Mouse (Mus musculus): ENCODE data around the gene Lman1l. TPM values are rescaled to one million over a fixed set of nuclear protein-coding genes. Genes with fewer than 3 reads are reported as not detected.

Gene Lman1l
- polyA plus RNA-seq, 2 experiments: not detected

DNA sequence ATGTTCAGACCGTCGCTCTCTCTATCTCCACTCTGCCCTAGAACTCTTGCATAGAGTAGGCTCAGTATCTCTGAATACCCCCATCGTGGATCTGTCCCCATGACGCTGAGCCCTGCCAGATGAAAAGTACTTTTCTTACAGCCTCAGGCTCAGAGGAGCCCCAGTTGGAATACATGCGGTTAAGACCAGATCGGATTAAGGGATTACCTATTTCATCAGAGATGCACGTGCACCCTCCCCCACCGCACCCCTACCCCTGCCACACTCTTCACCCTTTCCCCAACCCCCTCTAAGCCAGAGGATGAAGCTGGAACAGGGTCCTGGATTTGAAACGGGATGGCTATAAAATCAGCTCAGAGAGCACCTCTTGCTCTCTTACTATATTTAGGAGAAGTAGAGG lies 15.1 kb downstream of the Lman1l start:
- Histone ChIP-seq H3K4me2 (ENCODE audit: low read depth) (no peak overlapping the region), H3K9me3 (ENCODE audit: control insufficient read depth, low read length) (no peaks in the 10 kb centered on the region), H3K4me3 (ENCODE audit: insufficient read depth in 1 of 2, low read depth in 2 of 2, low read length in 2 of 2) (no peak overlapping the region), H3K36me3 (replicated peaks; ENCODE audit: control insufficient read depth, insufficient read depth, low read depth) (no peaks in the 10 kb centered on the region), H3K4me1 (replicated peaks; ENCODE audit: control insufficient read depth in 2 of 2, insufficient read depth in 2 of 2, low read length in 1 of 2) (peaks cover 1 to 6% of the 10 kb centered on the region in 2 experiments; a peak in 3 of 4 replicates), H3K27ac (no peak overlapping the region), H3K27me3 (ENCODE audit: control insufficient read depth, insufficient read depth, low read length) (peaks cover 13% of the 10 kb centered on the region), H3K9ac (replicated peaks) (no peak overlapping the region)
- TF ChIP-seq EP300 (IDR thresholded peaks at IDR 0.05; ENCODE audit: low read depth): no peak
- no peak for TF ChIP-seq CTCF (IDR thresholded peaks at IDR 0.05; ENCODE audit: low read depth)
- WGBS (ENCODE audit: insufficient replicate concordance): 22% methylated on average over 9 of the region's 9 CpGs
- ATAC-seq (ENCODE audit: insufficient read depth) (no peak), DNase-seq (ENCODE audit: low read depth in 3 of 3, low spot score in 3 of 3) (no peak)

DNA sequence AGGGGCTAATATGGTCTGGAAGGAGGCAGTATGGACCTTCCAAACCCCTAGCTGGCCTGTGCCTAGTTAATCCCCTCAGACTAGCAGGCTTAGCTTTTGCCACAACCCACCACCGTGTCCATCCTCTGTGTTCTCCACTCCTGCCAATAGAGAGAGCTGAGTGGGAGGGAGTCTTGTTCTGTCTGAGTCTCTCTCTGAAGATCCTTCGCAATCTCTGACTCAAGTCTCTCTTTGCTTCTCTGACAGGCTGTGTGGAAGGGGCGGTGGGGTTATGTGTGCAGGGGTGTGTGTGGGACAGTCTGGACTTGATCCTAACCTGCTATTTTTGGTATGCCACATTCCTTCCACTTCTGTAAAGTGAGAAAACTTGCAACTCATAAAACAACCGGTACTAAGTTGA lies 15.7 kb downstream of the Lman1l start:
- DNase-seq (ENCODE audit: low read depth in 3 of 3, low spot score in 3 of 3) (no peak), ATAC-seq (ENCODE audit: insufficient read depth) (no peak)
- no peak overlapping the region for H3K4me2 ChIP-seq (ENCODE audit: low read depth)
- H3K27me3 ChIP-seq (ENCODE audit: control insufficient read depth, insufficient read depth, low read length): peaks cover 13% of the 10 kb centered on the region
- H3K9ac ChIP-seq (replicated peaks): no peak overlapping the region
- H3K9me3 ChIP-seq (ENCODE audit: control insufficient read depth, low read length): no peaks in the 10 kb centered on the region
- 60% methylated on average over 4 of the region's 4 CpGs for WGBS (ENCODE audit: insufficient replicate concordance)
- TF ChIP-seq CTCF (IDR thresholded peaks at IDR 0.05; ENCODE audit: low read depth): no peak
- no peak overlapping the region for H3K27ac ChIP-seq
- H3K36me3 ChIP-seq (replicated peaks; ENCODE audit: control insufficient read depth, insufficient read depth, low read depth): no peaks in the 10 kb centered on the region
- peaks cover 5 to 12% of the 10 kb centered on the region in 2 experiments; a peak in 3 of 4 replicates for H3K4me1 ChIP-seq (replicated peaks; ENCODE audit: control insufficient read depth in 2 of 2, insufficient read depth in 2 of 2, low read length in 1 of 2)
- H3K4me3 ChIP-seq (ENCODE audit: insufficient read depth in 1 of 2, low read depth in 2 of 2, low read length in 2 of 2): no peak overlapping the region

DNA sequence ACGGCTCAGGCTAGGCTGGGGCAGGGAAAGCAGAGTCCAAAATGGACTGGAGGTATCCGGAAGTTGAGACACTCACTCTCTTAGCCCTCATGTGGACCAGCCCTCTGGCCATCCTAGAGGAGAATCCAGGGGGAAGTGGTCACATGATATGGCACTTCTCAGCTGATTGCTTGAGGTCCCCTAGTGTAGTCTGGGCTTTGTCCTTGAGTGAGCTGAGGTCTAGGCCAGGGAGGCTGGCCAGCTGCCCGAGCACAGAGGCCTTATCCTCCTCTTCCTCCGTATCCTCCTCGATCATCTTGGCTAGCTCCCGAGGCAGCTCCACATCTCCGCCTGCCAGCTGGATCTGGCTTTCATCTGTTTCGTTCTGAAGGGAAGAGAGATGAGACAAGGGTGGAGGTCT lies 18.5 kb downstream of the Lman1l start:
- 46% methylated on average over 8 of the region's 8 CpGs for WGBS (ENCODE audit: insufficient replicate concordance)
- ATAC-seq (ENCODE audit: insufficient read depth) (no peak), DNase-seq (ENCODE audit: low read depth in 3 of 3, low spot score in 3 of 3) (no peak)
- Histone ChIP-seq H3K9me3 (ENCODE audit: control insufficient read depth, low read length) (no peaks in the 10 kb centered on the region), H3K4me2 (ENCODE audit: low read depth) (no peak overlapping the region), H3K27ac (no peak overlapping the region), H3K4me3 (ENCODE audit: insufficient read depth in 1 of 2, low read depth in 2 of 2, low read length in 2 of 2) (no peak overlapping the region), H3K9ac (replicated peaks) (no peak overlapping the region), H3K36me3 (replicated peaks; ENCODE audit: control insufficient read depth, insufficient read depth, low read depth) (no peaks in the 10 kb centered on the region), H3K27me3 (ENCODE audit: control insufficient read depth, insufficient read depth, low read length) (peaks cover 13% of the 10 kb centered on the region), H3K4me1 (replicated peaks; ENCODE audit: control insufficient read depth in 2 of 2, insufficient read depth in 2 of 2, low read length in 1 of 2) (peaks cover 5 to 13% of the 10 kb centered on the region in 2 experiments; a peak in 3 of 4 replicates)
- TF ChIP-seq EP300 (IDR thresholded peaks at IDR 0.05; ENCODE audit: low read depth) (no peak), CTCF (IDR thresholded peaks at IDR 0.05; ENCODE audit: low read depth) (no peak)

DNA sequence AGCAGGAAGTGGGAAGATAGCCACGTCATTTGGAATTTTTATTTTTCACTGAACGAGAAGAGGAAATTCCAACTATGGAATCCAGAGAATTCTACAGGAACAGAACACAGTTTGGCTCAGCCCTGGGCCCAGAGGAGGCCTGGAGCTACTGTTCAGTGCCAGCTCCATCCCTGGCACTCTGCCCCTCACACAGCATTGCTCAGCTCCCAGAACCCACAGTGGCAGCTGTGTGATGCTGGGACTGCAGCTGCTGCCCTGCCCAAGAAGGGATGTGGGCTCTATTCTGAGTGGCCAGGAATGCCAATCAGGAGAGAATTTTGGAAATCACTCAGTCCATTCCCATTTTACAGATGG lies 19.2 kb downstream of the Lman1l start:
- ATAC-seq (ENCODE audit: insufficient read depth): no peak
- H3K4me1 ChIP-seq (replicated peaks; ENCODE audit: control insufficient read depth in 2 of 2, insufficient read depth in 2 of 2, low read length in 1 of 2): peaks cover 5 to 13% of the 10 kb centered on the region in 2 experiments; a peak in 3 of 4 replicates
- no peak for TF ChIP-seq CTCF (IDR thresholded peaks at IDR 0.05; ENCODE audit: low read depth)
- no peak for TF ChIP-seq EP300 (IDR thresholded peaks at IDR 0.05; ENCODE audit: low read depth)
- H3K9me3 ChIP-seq (ENCODE audit: control insufficient read depth, low read length): no peaks in the 10 kb centered on the region
- no peak overlapping the region for H3K4me2 ChIP-seq (ENCODE audit: low read depth)
- H3K4me3 ChIP-seq (ENCODE audit: insufficient read depth in 1 of 2, low read depth in 2 of 2, low read length in 2 of 2): no peak overlapping the region
- H3K27me3 ChIP-seq (ENCODE audit: control insufficient read depth, insufficient read depth, low read length): peaks cover 13% of the 10 kb centered on the region
- H3K9ac ChIP-seq (replicated peaks): no peak overlapping the region
- 55% methylated on average over 2 of the region's 2 CpGs for WGBS (ENCODE audit: insufficient replicate concordance)
- no peak for DNase-seq (ENCODE audit: low read depth in 3 of 3, low spot score in 3 of 3)
- H3K27ac ChIP-seq: no peak overlapping the region
- no peaks in the 10 kb centered on the region for H3K36me3 ChIP-seq (replicated peaks; ENCODE audit: control insufficient read depth, insufficient read depth, low read depth)

DNA sequence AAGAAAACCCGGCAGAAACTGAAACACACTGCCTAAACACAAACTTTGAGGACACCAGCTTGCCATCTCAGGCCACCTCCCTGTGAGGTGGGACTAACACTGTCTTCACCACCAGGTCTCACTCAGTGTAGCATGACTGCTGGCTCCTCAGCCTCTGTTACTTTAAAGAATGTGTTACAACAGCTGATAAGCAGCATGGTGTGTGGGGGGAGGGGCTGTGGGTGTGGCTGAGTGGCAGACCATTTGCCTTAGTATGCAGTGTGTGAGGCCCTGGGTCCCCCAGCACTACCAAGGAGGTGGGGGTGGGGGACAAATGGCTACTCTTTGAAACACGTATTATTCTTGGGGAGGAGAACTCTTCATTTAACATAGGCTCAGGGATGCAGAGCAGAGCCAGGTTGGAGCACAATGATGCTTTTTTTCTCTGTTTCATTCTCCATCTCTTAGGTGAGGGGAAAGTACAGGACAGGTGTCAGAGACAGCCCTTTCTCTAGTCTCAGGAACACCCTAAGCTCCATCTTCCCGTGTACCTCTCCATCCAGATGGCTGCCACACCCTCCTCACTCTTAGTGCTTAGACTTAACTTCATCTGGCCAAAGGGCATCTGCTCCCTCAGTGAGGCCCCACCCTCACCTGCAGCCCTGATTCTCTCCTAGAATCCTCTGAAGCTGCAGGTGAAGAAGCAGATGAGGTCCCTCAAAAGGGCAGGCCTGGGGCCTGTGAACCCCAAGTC lies 19.8 kb downstream of the Lman1l start:
- Histone ChIP-seq H3K27ac (no peak overlapping the region), H3K4me1 (replicated peaks; ENCODE audit: control insufficient read depth in 2 of 2, insufficient read depth in 2 of 2, low read length in 1 of 2) (peaks cover 5 to 13% of the 10 kb centered on the region in 2 experiments; a peak in 3 of 4 replicates), H3K4me3 (ENCODE audit: insufficient read depth in 1 of 2, low read depth in 2 of 2, low read length in 2 of 2) (no peak overlapping the region), H3K36me3 (replicated peaks; ENCODE audit: control insufficient read depth, insufficient read depth, low read depth) (no peaks in the 10 kb centered on the region), H3K9me3 (ENCODE audit: control insufficient read depth, low read length) (no peaks in the 10 kb centered on the region), H3K27me3 (ENCODE audit: control insufficient read depth, insufficient read depth, low read length) (peaks cover 8% of the 10 kb centered on the region), H3K4me2 (ENCODE audit: low read depth) (no peak overlapping the region), H3K9ac (replicated peaks) (no peak overlapping the region)
- ATAC-seq (ENCODE audit: insufficient read depth) (peak; percentile 41; the same call in 1 of the 2 replicates), DNase-seq (ENCODE audit: low read depth in 3 of 3, low spot score in 3 of 3) (no peak)
- TF ChIP-seq EP300 (IDR thresholded peaks at IDR 0.05; ENCODE audit: low read depth) (no peak), CTCF (IDR thresholded peaks at IDR 0.05; ENCODE audit: low read depth) (no peak)
- WGBS (ENCODE audit: insufficient replicate concordance): 11% methylated on average over 3 of the region's 3 CpGs
